Mouse (Mus musculus) CH12.LX (cell line): ENCODE data around the gene Rps6ka2. TPM values are rescaled to one million over a fixed set of nuclear protein-coding genes. Genes with fewer than 3 reads are reported as not detected.

ENCODE experiments used
- DNase-seq: peaks from one replicate; pipeline ENCODE4 v3.0.0-alpha.2; 2013; ENCODE audit errors: extremely low read depth
- H3K27ac ChIP-seq: 2 replicates; pipeline ENCODE4 v1.5.1; 2012; ENCODE audit warnings: low read depth, mild to moderate bottlenecking, control low read depth, moderate library complexity; ENCODE audit not compliant: insufficient read depth
- H3K27me3 ChIP-seq: replicated peaks from 2 replicates; pipeline ENCODE3; 2012; ENCODE audit warnings: inconsistent platforms
- H3K36me3 ChIP-seq, 2 experiments: replicated peaks in 1 of 2; 2 replicates each; pipeline versions ENCODE3 to v1.6.1; 2012; ENCODE audit warnings: inconsistent platforms in 1 of 2, low read length in 1 of 2, mild to moderate bottlenecking in 1 of 2, mixed read lengths in 1 of 2, moderate library complexity in 1 of 2; ENCODE audit not compliant: control insufficient read depth in 1 of 2, insufficient read depth in 1 of 2
- H3K4me1 ChIP-seq, 2 experiments: 2 replicates each; pipeline ENCODE4 v1.6.1; 2012; ENCODE audit warnings: inconsistent platforms in 1 of 2, moderate library complexity in 1 of 2; ENCODE audit not compliant: insufficient read depth in 2 of 2, control insufficient read depth in 1 of 2
- H3K4me2 ChIP-seq: 2 replicates; pipeline ENCODE4 v1.6.1; 2012; ENCODE audit warnings: low read depth, mild to moderate bottlenecking, control low read depth; ENCODE audit not compliant: poor library complexity, insufficient read depth, severe bottlenecking
- H3K4me3 ChIP-seq, 3 experiments: fragments of 150-350 bp in 1 of 3; sonication (generic) in 1 of 3; replicated peaks in 1 of 3; 2 replicates each; pipeline versions ENCODE3 to v1.5.1; 2011 to 2012; ENCODE audit warnings: low read depth in 2 of 3, low read length in 2 of 3, mild to moderate bottlenecking in 2 of 3, moderate library complexity in 2 of 3, control low read depth in 1 of 3, improper control_type of control experiment in 1 of 3, inconsistent platforms in 1 of 3, mixed read lengths in 1 of 3; ENCODE audit not compliant: poor library complexity in 1 of 3
- H3K79me2 ChIP-seq: replicated peaks from 2 replicates; pipeline ENCODE4 v1.6.1; 2012; ENCODE audit warnings: mild to moderate bottlenecking, moderate library complexity; ENCODE audit not compliant: control insufficient read depth, poor library complexity, insufficient read depth, severe bottlenecking; ENCODE audit errors: extremely low read depth
- H3K9ac ChIP-seq: 2 replicates; pipeline ENCODE4 v1.6.1; 2012; ENCODE audit warnings: low read depth, mild to moderate bottlenecking, control low read depth, moderate library complexity; ENCODE audit not compliant: insufficient read depth
- H3K9me3 ChIP-seq: replicated peaks from 2 replicates; pipeline ENCODE3; 2012; ENCODE audit warnings: low read length, inconsistent platforms, mixed read lengths
- BHLHE40 ChIP-seq: IDR thresholded peaks from 2 replicates; pipeline ENCODE4 v1.6.1; 2011; ENCODE audit warnings: mild to moderate bottlenecking, low read depth, low read length, improper control_type of control experiment
- CHD1 ChIP-seq: IDR thresholded peaks from 2 replicates; pipeline ENCODE4 v1.6.1; 2012; ENCODE audit warnings: low read depth, low read length, improper control_type of control experiment, inconsistent platforms
- CHD2 ChIP-seq: IDR thresholded peaks from 2 replicates; pipeline ENCODE4 v1.6.1; 2011; ENCODE audit warnings: low read length, improper control_type of control experiment
- CTCF ChIP-seq, 2 experiments: IDR thresholded peaks in 1 of 2; conservative IDR thresholded peaks in 1 of 2; 2 replicates each; pipeline ENCODE4 v1.5.1; 2011 to 2012; ENCODE audit warnings: low read depth in 2 of 2, low read length in 2 of 2, improper control_type of control experiment in 1 of 2, inconsistent platforms in 1 of 2, mild to moderate bottlenecking in 1 of 2, moderate library complexity in 1 of 2
- E2F4 ChIP-seq: IDR thresholded peaks from 2 replicates; pipeline ENCODE4 v1.6.1; 2011; ENCODE audit warnings: low read depth, low read length, improper control_type of control experiment; ENCODE audit not compliant: insufficient replicate concordance
- ELF1 ChIP-seq: IDR thresholded peaks from 2 replicates; pipeline ENCODE4 v1.6.1; 2014; ENCODE audit warnings: low read depth, mild to moderate bottlenecking, inconsistent platforms, low read length, improper control_type of control experiment
- HCFC1 ChIP-seq: IDR thresholded peaks from 2 replicates; pipeline ENCODE4 v1.6.1; 2012; ENCODE audit warnings: low read depth, mild to moderate bottlenecking, inconsistent platforms, low read length, improper control_type of control experiment
- IRF4 ChIP-seq: IDR thresholded peaks from 2 replicates; pipeline ENCODE4 v1.6.1; 2014; ENCODE audit warnings: low read depth, mild to moderate bottlenecking, inconsistent platforms, low read length, improper control_type of control experiment
- KAT2A ChIP-seq: IDR thresholded peaks from 2 replicates; pipeline ENCODE4 v1.6.1; 2012; ENCODE audit warnings: low read length, improper control_type of control experiment, inconsistent platforms; ENCODE audit not compliant: insufficient replicate concordance
- MAFK ChIP-seq: IDR thresholded peaks from 2 replicates; pipeline ENCODE4 v1.6.1; 2011; ENCODE audit warnings: low read length, improper control_type of control experiment; ENCODE audit not compliant: insufficient replicate concordance
- MAX ChIP-seq: IDR thresholded peaks from 2 replicates; pipeline ENCODE4 v1.6.1; 2011; ENCODE audit warnings: low read length, improper control_type of control experiment
- MEF2A ChIP-seq: IDR thresholded peaks from 2 replicates; pipeline ENCODE4 v1.6.1; 2014; ENCODE audit warnings: low read depth, mild to moderate bottlenecking, inconsistent platforms, low read length, improper control_type of control experiment, borderline replicate concordance
- MYC ChIP-seq: IDR thresholded peaks from 2 replicates; pipeline ENCODE4 v1.6.1; 2011; ENCODE audit warnings: low read depth, mild to moderate bottlenecking, improper control_type of control experiment, low read length
- POLR2A ChIP-seq: IDR thresholded peaks from 2 replicates; pipeline ENCODE4 v1.6.1; 2011; ENCODE audit warnings: low read depth, mild to moderate bottlenecking, improper control_type of control experiment, low read length
- POLR2AphosphoS2 ChIP-seq: IDR thresholded peaks from 2 replicates; pipeline ENCODE4 v1.6.1; 2011; ENCODE audit warnings: low read depth, low read length, improper control_type of control experiment
- RCOR1 ChIP-seq: conservative IDR thresholded peaks from 2 replicates; pipeline ENCODE4 v1.6.1; 2012; ENCODE audit warnings: low read depth, mild to moderate bottlenecking, inconsistent platforms, low read length, improper control_type of control experiment
- SIN3A ChIP-seq: IDR thresholded peaks from 2 replicates; pipeline ENCODE4 v1.6.1; 2012; ENCODE audit warnings: low read length, improper control_type of control experiment, inconsistent platforms
- SMC3 ChIP-seq: IDR thresholded peaks from 2 replicates; pipeline ENCODE4 v1.6.1; 2011; ENCODE audit warnings: low read depth, low read length, improper control_type of control experiment
- TCF12 ChIP-seq: IDR thresholded peaks from 2 replicates; pipeline ENCODE4 v1.6.1; 2014; ENCODE audit warnings: low read depth, mild to moderate bottlenecking, inconsistent platforms, low read length, improper control_type of control experiment
- UBTF ChIP-seq: IDR thresholded peaks from 2 replicates; pipeline ENCODE4 v1.6.1; 2012; ENCODE audit warnings: low read depth, mild to moderate bottlenecking, inconsistent platforms, low read length, improper control_type of control experiment, moderate library complexity
- USF2 ChIP-seq: conservative IDR thresholded peaks from 2 replicates; pipeline ENCODE4 v1.6.1; 2011; ENCODE audit warnings: low read depth, low read length, improper control_type of control experiment
- ZKSCAN1 ChIP-seq: IDR thresholded peaks from 2 replicates; pipeline ENCODE4 v1.6.1; 2012; ENCODE audit warnings: low read depth, inconsistent platforms, low read length, improper control_type of control experiment, borderline replicate concordance
- dilution Hi-C: fragments of 300-500 bp; cut with MboI; formaldehyde crosslinking; loops from 2 replicates; pipeline ENCODE4 v1.14.3; 2020; ENCODE audit warnings: low sequenced_read_pairs; ENCODE audit not compliant: extremely low pct_unique_long_range_greater_than_20kb, extremely low pct_ligation_motif_present
- in situ Hi-C: fragments of 300-500 bp; cut with MboI; formaldehyde crosslinking; loops from 3 replicates; pipeline ENCODE4 v1.14.3; 2019; ENCODE audit warnings: low sequenced_read_pairs, low pct_ligation_motif_present, low pct_unique_long_range_greater_than_20kb, mixed read lengths
- polyA plus RNA-seq: library from polyadenylated mRNA; unstranded; fragments of >175 nt; gene quantifications from 2 replicates; pipeline ENCODE4 v1.2.1, GENCODE M21; 2012; ENCODE audit warnings: low read depth; ENCODE audit not compliant: insufficient read length
- total RNA-seq, 2 experiments: library from RNA; depleted of rRNA; stranded (reverse); fragments of 300-350 nt in 1 of 2; fragments of >200 nt in 1 of 2; gene quantifications; 2 replicates each; pipeline ENCODE4 v1.2.3; 2012 to 2014

Gene Rps6ka2
- total and polyA plus RNA-seq, 3 experiments, result 0.64 to 1.4 (median 0.91) TPM

GRCm38 (mm10) chr17:7219044-7219718, 49.3 kb downstream of the Rps6ka2 start:
- no peaks in the 10 kb centered on the region for H3K79me2 ChIP-seq
- no peak overlapping the region for H3K27ac ChIP-seq
- DNase-seq, result no peak
- no peaks in the 10 kb centered on the region for H3K27me3 ChIP-seq
- H3K9me3 ChIP-seq, result no peaks in the 10 kb centered on the region
- H3K4me2 ChIP-seq, result no peak overlapping the region
- in situ Hi-C loops (no loop called here), dilution Hi-C loops (no loop called here)
- H3K9ac ChIP-seq, result no peak overlapping the region
- peaks cover 0 to 3% of the 10 kb centered on the region in 2 experiments; a peak in 2 of 4 replicates for H3K4me1 ChIP-seq
- TF ChIP-seq SMC3, result no peak
- TF ChIP-seq MEF2A, result no peak
- TF ChIP-seq CHD2, result no peak
- TF ChIP-seq ELF1, result no peak
- TF ChIP-seq TCF12, result no peak
- no peak for TF ChIP-seq MAFK
- TF ChIP-seq KAT2A, result no peak
- TF ChIP-seq HCFC1, result no peak
- no peaks in the 10 kb centered on the region for H3K36me3 ChIP-seq
- no peak overlapping the region for H3K4me3 ChIP-seq

GRCm38 (mm10) chr17:7221310-7221709, 51.4 kb downstream of the Rps6ka2 start:
- no peak for DNase-seq
- peaks cover 0 to 3% of the 10 kb centered on the region in 2 experiments; a peak in 2 of 4 replicates for H3K4me1 ChIP-seq
- no peak overlapping the region for H3K4me3 ChIP-seq
- in situ Hi-C loops (no loop called here), dilution Hi-C loops (no loop called here)
- no peaks in the 10 kb centered on the region for H3K79me2 ChIP-seq
- H3K27ac ChIP-seq, result no peak overlapping the region
- no peak overlapping the region for H3K4me2 ChIP-seq
- no peaks in the 10 kb centered on the region for H3K27me3 ChIP-seq
- no peaks in the 10 kb centered on the region for H3K36me3 ChIP-seq
- TF ChIP-seq SMC3, result no peak
- TF ChIP-seq USF2, result no peak
- TF ChIP-seq CHD1, result no peak
- no peak for TF ChIP-seq POLR2AphosphoS2
- no peak for TF ChIP-seq MYC
- no peak for TF ChIP-seq IRF4
- TF ChIP-seq CHD2, result no peak
- TF ChIP-seq UBTF, result no peak
- no peak for TF ChIP-seq MAX
- TF ChIP-seq E2F4, result no peak
- TF ChIP-seq ZKSCAN1, result no peak
- TF ChIP-seq HCFC1, result no peak
- TF ChIP-seq CTCF (conservative IDR thresholded peaks at IDR 0.05 in 1 of 2, IDR thresholded peaks at IDR 0.05 in 1 of 2; ENCODE audit: low read depth in 2 of 2, low read length in 2 of 2), result no peak
- TF ChIP-seq SIN3A, result no peak
- no peak for TF ChIP-seq RCOR1
- TF ChIP-seq BHLHE40, result no peak
- no peak for TF ChIP-seq POLR2A
- TF ChIP-seq KAT2A, result no peak
- no peak overlapping the region for H3K9ac ChIP-seq
- H3K9me3 ChIP-seq, result no peaks in the 10 kb centered on the region
